Mouse (Mus musculus) limb, embryonic 10.5 days (tissue): Measurements from ENCODE around the gene Gm37240. TPM values are rescaled to one million over a fixed set of nuclear protein-coding genes. Genes with fewer than 3 reads are reported as not detected.

Experiments used
- DNase-seq: peaks from one replicate; pipeline ENCODE4 v3.0.0-alpha.2; 2017; ENCODE audit warnings: low spot score
- H3K27ac ChIP-seq: fragments of 300-500 bp; sonication (generic); 2 replicates; pipeline ENCODE4 v1.5.1; 2016; ENCODE audit warnings: mild to moderate bottlenecking
- H3K27me3 ChIP-seq: fragments of 300-500 bp; sonication (generic); 2 replicates; pipeline ENCODE4 v1.6.1; 2016; ENCODE audit warnings: low read depth, mild to moderate bottlenecking; ENCODE audit not compliant: poor library complexity, severe bottlenecking
- H3K36me3 ChIP-seq: fragments of 300-500 bp; sonication (generic); 2 replicates; pipeline ENCODE4 v1.6.1; 2016; ENCODE audit warnings: mild to moderate bottlenecking, moderate library complexity
- H3K4me1 ChIP-seq: fragments of 300-500 bp; sonication (generic); 2 replicates; pipeline ENCODE4 v1.6.1; 2016
- H3K4me3 ChIP-seq: fragments of 300-500 bp; sonication (generic); 2 replicates; pipeline ENCODE4 v1.5.1; 2016; ENCODE audit warnings: mild to moderate bottlenecking, moderate library complexity
- H3K9me3 ChIP-seq: fragments of 300-500 bp; sonication (generic); replicated peaks from 2 replicates; pipeline ENCODE4 v1.6.1; 2016; ENCODE audit warnings: mild to moderate bottlenecking
- WGBS: fragments of 180-500 bp; shearing (Covaris S2); methylation state at CpG from one replicate; pipeline ENCODE4 v1.1.7; 2016; 5-methylcytosine and 5-hydroxymethylcytosine counted together
- polyA plus RNA-seq: library from polyadenylated mRNA; unstranded; fragments of >200 nt; fragmentation: Nextera tagmentation; extraction: Ambion mirVana; gene quantifications from 2 replicates; pipeline ENCODE4 v1.2.1, GENCODE M21; 2016

Gm37240 gene
- polyA plus RNA-seq, 1 experiment from 2014 or later = 3.1 TPM

- Histone ChIP-seq H3K4me1 (peaks cover 13% of the 10 kb centered on the region; the same call in 1 of the 2 replicates), H3K27ac (no peak overlapping the region), H3K9me3 (no peaks in the 10 kb centered on the region), H3K27me3 (peaks cover 19% of the 10 kb centered on the region), H3K4me3 (no peak overlapping the region), H3K36me3 (no peaks in the 10 kb centered on the region)
- no peak for DNase-seq
- WGBS = 85% methylated on average over 6 of the region's 6 CpGs
Observed at GRCm38 (mm10) chr3:84597996-84598734, 1289.2 kb downstream of the Gm37240 start.

- no peak for DNase-seq
- Histone ChIP-seq H3K36me3 (no peaks in the 10 kb centered on the region), H3K4me1 (peaks cover 13% of the 10 kb centered on the region; the same call in 1 of the 2 replicates), H3K27ac (no peak overlapping the region), H3K27me3 (peaks cover 19% of the 10 kb centered on the region), H3K4me3 (peak overlapping the region; percentile 40), H3K9me3 (no peaks in the 10 kb centered on the region)
- 49% methylated on average over 5 of the region's 5 CpGs for WGBS
Observed at GRCm38 (mm10) chr3:84595677-84596234, 1291.6 kb downstream of the Gm37240 start.

GRCm38 (mm10) chr3:84594894-84595676 is 1292.2 kb downstream of the Gm37240 start:
- Histone ChIP-seq H3K27me3 (peaks cover 19% of the 10 kb centered on the region), H3K4me1 (peaks cover 13% of the 10 kb centered on the region; the same call in 1 of the 2 replicates), H3K27ac (no peak overlapping the region), H3K4me3 (peak overlapping the region; percentile 40), H3K9me3 (no peaks in the 10 kb centered on the region), H3K36me3 (no peaks in the 10 kb centered on the region)
- WGBS = 12% methylated on average over 23 of the region's 23 CpGs
- peak; percentile 33 for DNase-seq

GRCm38 (mm10) chr3:84593274-84593673 is 1294.0 kb downstream of the Gm37240 start, which contains the start of gene Tigd4:
TSS of gene Tigd4 (plus strand) at chr3:84593574.
- no peak within 1 kb of the TSS for H3K27ac ChIP-seq
- WGBS = 89% methylated on average over 2 of the region's 2 CpGs
- H3K36me3 ChIP-seq = no peaks in the 10 kb centered on the region
- peaks cover 13% of the 10 kb centered on the region; the same call in 1 of the 2 replicates for H3K4me1 ChIP-seq
- DNase-seq = no peak
- peaks cover 19% of the 10 kb centered on the region for H3K27me3 ChIP-seq
- no peak within 1 kb of the TSS for H3K4me3 ChIP-seq
- H3K9me3 ChIP-seq = no peaks in the 10 kb centered on the region

GRCm38 (mm10) chr3:84586736-84587135 is 1300.6 kb downstream of the Gm37240 start:
- DNase-seq = no peak
- WGBS = 54% methylated on average over 5 of the region's 5 CpGs
- Histone ChIP-seq H3K4me1 (peaks cover 16% of the 10 kb centered on the region), H3K27ac (no peak overlapping the region), H3K27me3 (no peaks in the 10 kb centered on the region), H3K4me3 (no peak overlapping the region), H3K36me3 (no peaks in the 10 kb centered on the region), H3K9me3 (no peaks in the 10 kb centered on the region)

GRCm38 (mm10) chr3:84582913-84583276 is 1304.4 kb downstream of the Gm37240 start:
- Histone ChIP-seq H3K36me3 (no peaks in the 10 kb centered on the region), H3K9me3 (no peaks in the 10 kb centered on the region), H3K4me3 (peak overlapping the region; percentile 79), H3K4me1 (peaks cover 30% of the 10 kb centered on the region), H3K27ac (peak overlapping the region; percentile 87), H3K27me3 (no peaks in the 10 kb centered on the region)
- WGBS = under 1% methylated on average over 27 of the region's 27 CpGs
- DNase-seq = no peak

- H3K9me3 ChIP-seq = no peaks in the 10 kb centered on the region
- H3K4me1 ChIP-seq = peaks cover 30% of the 10 kb centered on the region
- peak within 1 kb of the TSS; percentile 87 for H3K27ac ChIP-seq
- peak within 1 kb of the TSS; percentile 79 for H3K4me3 ChIP-seq
- under 1% methylated on average over 70 of the region's 70 CpGs for WGBS
- H3K36me3 ChIP-seq = no peaks in the 10 kb centered on the region
- no peaks in the 10 kb centered on the region for H3K27me3 ChIP-seq
- peak; percentile 100 for DNase-seq
Observed at GRCm38 (mm10) chr3:84582023-84582912, 1305.0 kb downstream of the Gm37240 start, which contains the start of gene Arfip1. TSS of gene Arfip1 (minus strand) at chr3:84582625.

- no peaks in the 10 kb centered on the region for H3K27me3 ChIP-seq
- DNase-seq = no peak
- H3K4me1 ChIP-seq = peaks cover 24% of the 10 kb centered on the region
- H3K9me3 ChIP-seq = no peaks in the 10 kb centered on the region
- peak overlapping the region; percentile 79 for H3K4me3 ChIP-seq
- no peaks in the 10 kb centered on the region for H3K36me3 ChIP-seq
- 1% methylated on average over 4 of the region's 4 CpGs for WGBS
- H3K27ac ChIP-seq = peak overlapping the region; percentile 87
Observed at GRCm38 (mm10) chr3:84581696-84582022, 1305.7 kb downstream of the Gm37240 start.

GRCm38 (mm10) chr3:84580716-84581115 is 1306.6 kb downstream of the Gm37240 start:
- Histone ChIP-seq H3K9me3 (no peaks in the 10 kb centered on the region), H3K27me3 (no peaks in the 10 kb centered on the region), H3K4me1 (peaks cover 24% of the 10 kb centered on the region), H3K4me3 (peak overlapping the region; percentile 79; the same call in 1 of the 2 replicates), H3K27ac (no peak overlapping the region), H3K36me3 (no peaks in the 10 kb centered on the region)
- no peak for DNase-seq
- 70% methylated on average over 4 of the region's 4 CpGs for WGBS

GRCm38 (mm10) chr3:84570501-84570900 is 1316.8 kb downstream of the Gm37240 start:
- Histone ChIP-seq H3K9me3 (no peaks in the 10 kb centered on the region), H3K4me1 (no peaks in the 10 kb centered on the region), H3K4me3 (no peak overlapping the region), H3K36me3 (no peaks in the 10 kb centered on the region), H3K27me3 (no peaks in the 10 kb centered on the region), H3K27ac (no peak overlapping the region)
- 80% methylated on average over 3 of the region's 3 CpGs for WGBS
- no peak for DNase-seq

- no peak overlapping the region for H3K27ac ChIP-seq
- no peaks in the 10 kb centered on the region for H3K4me1 ChIP-seq
- 85% methylated on average over 6 of the region's 6 CpGs for WGBS
- H3K27me3 ChIP-seq = no peaks in the 10 kb centered on the region
- DNase-seq = no peak
- no peaks in the 10 kb centered on the region for H3K9me3 ChIP-seq
- H3K36me3 ChIP-seq = no peaks in the 10 kb centered on the region
- no peak overlapping the region for H3K4me3 ChIP-seq
Observed at GRCm38 (mm10) chr3:84569587-84569986, 1317.7 kb downstream of the Gm37240 start.

- Histone ChIP-seq H3K9me3 (no peaks in the 10 kb centered on the region), H3K36me3 (no peaks in the 10 kb centered on the region), H3K4me1 (no peaks in the 10 kb centered on the region), H3K4me3 (no peak overlapping the region), H3K27ac (no peak overlapping the region), H3K27me3 (no peaks in the 10 kb centered on the region)
- WGBS = 94% methylated on average over 6 of the region's 6 CpGs
- no peak for DNase-seq
Observed at GRCm38 (mm10) chr3:84568540-84568939, 1318.8 kb downstream of the Gm37240 start.
